Mouse (Mus musculus): ENCODE data around the gene Ankrd63. TPM values are rescaled to one million over a fixed set of nuclear protein-coding genes. Genes with fewer than 3 reads are reported as not detected.

The Ankrd63 gene
- total and polyA plus RNA-seq, 3 experiments, result 1.1 to 2.5 (median 1.3) TPM

- peak; percentile 60 to 80 for DNase-seq
- no peak for TF ChIP-seq CTCF (IDR thresholded peaks at IDR 0.05)
- peak; percentile 94 for TF ChIP-seq EP300 (IDR thresholded peaks at IDR 0.05; ENCODE audit: insufficient read depth, low read depth, low read length)
- TF ChIP-seq POLR2A (IDR thresholded peaks at IDR 0.05; ENCODE audit: insufficient read depth, low read depth, low read length), result 0 out of 2 replicates have a peak, but pooled peaks have one; percentile 42
- 44% methylated on average over 5 of the region's 5 CpGs for WGBS
- Histone ChIP-seq H3K9ac (ENCODE audit: low read depth, low read length) (no peak overlapping the region), H3K79me2 (replicated peaks; ENCODE audit: control insufficient read depth, insufficient read depth, low read length) (no peaks in the 10 kb centered on the region), H3K4me3 (no peak overlapping the region), H3K27ac (peak overlapping the region; percentile 77), H3K4me1 (ENCODE audit: control insufficient read depth, insufficient read depth, low read length) (peaks cover 1% of the 10 kb centered on the region; the same call in 1 of the 2 replicates), H3K36me3 (ENCODE audit: control insufficient read depth, insufficient read depth, low read length) (no peaks in the 10 kb centered on the region), H3K27me3 (ENCODE audit: control insufficient read depth, insufficient read depth, low read length) (no peaks in the 10 kb centered on the region)
- intact Hi-C loops (cut with DNase I), result no loop called here
Measured at GRCm38 (mm10) chr2:118716677-118717076, 12.9 kb upstream of the Ankrd63 start.

GRCm38 (mm10) chr2:118714230-118714629 lies 10.5 kb upstream of the Ankrd63 start:
- no peak overlapping the region for H3K4me3 ChIP-seq
- WGBS, result 52% methylated on average over 4 of the region's 4 CpGs
- TF ChIP-seq POLR2A (IDR thresholded peaks at IDR 0.05; ENCODE audit: insufficient read depth, low read depth, low read length) (no peak), EP300 (IDR thresholded peaks at IDR 0.05; ENCODE audit: insufficient read depth, low read depth, low read length) (no peak), CTCF (IDR thresholded peaks at IDR 0.05) (no peak)
- H3K79me2 ChIP-seq (replicated peaks; ENCODE audit: control insufficient read depth, insufficient read depth, low read length), result no peaks in the 10 kb centered on the region
- no peaks in the 10 kb centered on the region for H3K36me3 ChIP-seq (ENCODE audit: control insufficient read depth, insufficient read depth, low read length)
- no peak for DNase-seq
- peaks cover 5% of the 10 kb centered on the region for H3K27me3 ChIP-seq (ENCODE audit: control insufficient read depth, insufficient read depth, low read length)
- H3K9ac ChIP-seq (ENCODE audit: low read depth, low read length), result no peak overlapping the region
- intact Hi-C loops (cut with DNase I), result no loop called here
- H3K4me1 ChIP-seq (ENCODE audit: control insufficient read depth, insufficient read depth, low read length), result peaks cover 7% of the 10 kb centered on the region
- no peak overlapping the region for H3K27ac ChIP-seq

- TF ChIP-seq CTCF (IDR thresholded peaks at IDR 0.05) (no peak), EP300 (IDR thresholded peaks at IDR 0.05; ENCODE audit: insufficient read depth, low read depth, low read length) (no peak), POLR2A (IDR thresholded peaks at IDR 0.05; ENCODE audit: insufficient read depth, low read depth, low read length) (no peak)
- WGBS, result 91% methylated on average over 6 of the region's 6 CpGs
- DNase-seq, result no peak
- no peaks in the 10 kb centered on the region for H3K79me2 ChIP-seq (replicated peaks; ENCODE audit: control insufficient read depth, insufficient read depth, low read length)
- intact Hi-C loops (cut with DNase I), result no loop called here
- H3K27me3 ChIP-seq (ENCODE audit: control insufficient read depth, insufficient read depth, low read length), result peaks cover 5% of the 10 kb centered on the region
- no peak overlapping the region for H3K27ac ChIP-seq
- H3K9ac ChIP-seq (ENCODE audit: low read depth, low read length), result no peak overlapping the region
- H3K36me3 ChIP-seq (ENCODE audit: control insufficient read depth, insufficient read depth, low read length), result no peaks in the 10 kb centered on the region
- H3K4me3 ChIP-seq, result no peak overlapping the region
- H3K4me1 ChIP-seq (ENCODE audit: control insufficient read depth, insufficient read depth, low read length), result peaks cover 7% of the 10 kb centered on the region
Measured at GRCm38 (mm10) chr2:118713631-118714030, 9.9 kb upstream of the Ankrd63 start.

- TF ChIP-seq POLR2A (IDR thresholded peaks at IDR 0.05; ENCODE audit: insufficient read depth, low read depth, low read length), result no peak
- TF ChIP-seq CTCF (IDR thresholded peaks at IDR 0.05), result no peak
- TF ChIP-seq EP300 (IDR thresholded peaks at IDR 0.05; ENCODE audit: insufficient read depth, low read depth, low read length), result no peak
- peaks cover 5% of the 10 kb centered on the region for H3K27me3 ChIP-seq (ENCODE audit: control insufficient read depth, insufficient read depth, low read length)
- intact Hi-C loops (cut with DNase I), result no loop called here
- H3K4me3 ChIP-seq, result peak overlapping the region; percentile 18; the same call in 1 of the 2 replicates
- H3K9ac ChIP-seq (ENCODE audit: low read depth, low read length), result peak overlapping the region; percentile 29; the same call in 1 of the 2 replicates
- H3K27ac ChIP-seq, result no peak overlapping the region
- peak; percentile 52 to 61 for DNase-seq
- H3K79me2 ChIP-seq (replicated peaks; ENCODE audit: control insufficient read depth, insufficient read depth, low read length), result no peaks in the 10 kb centered on the region
- H3K4me1 ChIP-seq (ENCODE audit: control insufficient read depth, insufficient read depth, low read length), result peaks cover 6% of the 10 kb centered on the region
- whole genome bisulfite sequencing, result 5% methylated on average over 36 of the region's 36 CpGs
- no peaks in the 10 kb centered on the region for H3K36me3 ChIP-seq (ENCODE audit: control insufficient read depth, insufficient read depth, low read length)
Measured at GRCm38 (mm10) chr2:118711038-118711494, 7.3 kb upstream of the Ankrd63 start.

- DNase-seq, result no peak
- TF ChIP-seq CTCF (IDR thresholded peaks at IDR 0.05), result no peak
- TF ChIP-seq EP300 (IDR thresholded peaks at IDR 0.05; ENCODE audit: insufficient read depth, low read depth, low read length), result no peak
- TF ChIP-seq POLR2A (IDR thresholded peaks at IDR 0.05; ENCODE audit: insufficient read depth, low read depth, low read length), result no peak
- no peak overlapping the region for H3K27ac ChIP-seq
- H3K9ac ChIP-seq (ENCODE audit: low read depth, low read length), result no peak overlapping the region
- no peaks in the 10 kb centered on the region for H3K36me3 ChIP-seq (ENCODE audit: control insufficient read depth, insufficient read depth, low read length)
- H3K4me1 ChIP-seq (ENCODE audit: control insufficient read depth, insufficient read depth, low read length), result peaks cover 6% of the 10 kb centered on the region
- peaks cover 5% of the 10 kb centered on the region for H3K27me3 ChIP-seq (ENCODE audit: control insufficient read depth, insufficient read depth, low read length)
- no peak overlapping the region for H3K4me3 ChIP-seq
- 56% methylated on average over 4 of the region's 4 CpGs for WGBS
- H3K79me2 ChIP-seq (replicated peaks; ENCODE audit: control insufficient read depth, insufficient read depth, low read length), result no peaks in the 10 kb centered on the region
- intact Hi-C loops (cut with DNase I), result no loop called here
Measured at GRCm38 (mm10) chr2:118709655-118710221, 6.0 kb upstream of the Ankrd63 start.

GRCm38 (mm10) chr2:118708472-118708871 lies 4.7 kb upstream of the Ankrd63 start:
- Histone ChIP-seq H3K9ac (ENCODE audit: low read depth, low read length) (no peak overlapping the region), H3K4me1 (ENCODE audit: control insufficient read depth, insufficient read depth, low read length) (peaks cover 6% of the 10 kb centered on the region), H3K27me3 (ENCODE audit: control insufficient read depth, insufficient read depth, low read length) (peaks cover 9% of the 10 kb centered on the region), H3K79me2 (replicated peaks; ENCODE audit: control insufficient read depth, insufficient read depth, low read length) (no peaks in the 10 kb centered on the region), H3K36me3 (ENCODE audit: control insufficient read depth, insufficient read depth, low read length) (no peaks in the 10 kb centered on the region), H3K4me3 (no peak overlapping the region), H3K27ac (no peak overlapping the region)
- WGBS, result 32% methylated on average over 4 of the region's 4 CpGs
- no peak for TF ChIP-seq EP300 (IDR thresholded peaks at IDR 0.05; ENCODE audit: insufficient read depth, low read depth, low read length)
- TF ChIP-seq POLR2A (IDR thresholded peaks at IDR 0.05; ENCODE audit: insufficient read depth, low read depth, low read length), result no peak
- TF ChIP-seq CTCF (IDR thresholded peaks at IDR 0.05), result no peak
- intact Hi-C loops (cut with DNase I), result no loop called here
- DNase-seq, result no peak
